Mouse (Mus musculus): ENCODE measurements around the gene Dcdc2b. TPM values are rescaled to one million over a fixed set of nuclear protein-coding genes. Genes with fewer than 3 reads are reported as not detected.

Gene Dcdc2b
- polyA plus RNA-seq (2014; fragmentation: Nextera tagmentation; extraction: Ambion mirVana): 0.57 and 1.5 TPM in 2 replicates

DNA sequence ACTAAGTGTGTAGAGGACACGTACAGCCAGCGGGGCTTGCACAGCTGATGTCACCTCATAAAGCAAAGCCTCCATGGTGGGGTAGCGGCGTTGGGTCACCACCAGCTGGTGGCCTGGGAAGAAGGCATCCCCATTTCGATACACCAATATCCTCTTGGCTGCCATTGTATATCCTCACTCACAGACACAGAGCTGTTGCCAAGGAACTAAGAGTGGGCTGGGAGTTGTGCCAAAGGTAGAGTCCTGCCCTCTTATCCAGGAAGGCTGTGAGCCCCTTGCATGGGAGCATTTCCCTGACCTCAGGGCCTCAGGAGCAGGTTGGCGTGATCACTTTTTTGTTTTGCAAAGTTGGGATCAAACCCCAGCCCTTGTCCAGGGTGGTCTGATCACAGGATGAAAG lies at the start of gene Dcdc2b:
Gene Dcdc2b, minus strand, starts transcription at position 165 of the 400 bp plus-strand sequence.
- Histone ChIP-seq H3K9me3 (ENCODE audit: control insufficient read depth, low read length) (no peaks in the 10 kb centered on the region), H3K36me3 (ENCODE audit: control insufficient read depth, insufficient read depth, low read length) (peaks cover 5% of the 10 kb centered on the region; the same call in 1 of the 2 replicates), H3K27ac (ENCODE audit: low read depth, low read length) (no peak within 1 kb of the TSS), H3K4me2 (no peak within 1 kb of the TSS), H3K4me1 (replicated peaks; ENCODE audit: control insufficient read depth, insufficient read depth, low read length) (peaks cover 1% of the 10 kb centered on the region), H3K4me3 (ENCODE audit: low read depth, low read length) (no peak within 1 kb of the TSS), H3K27me3 (replicated peaks; ENCODE audit: control insufficient read depth, insufficient read depth, low read length) (no peaks in the 10 kb centered on the region), H3K9ac (ENCODE audit: low read depth, low read length) (no peak within 1 kb of the TSS)
- 85% methylated on average over 6 of the region's 6 CpGs for WGBS
- ATAC-seq (replicated peaks; ENCODE audit: low FRiP score) (no peak), DNase-seq (ENCODE audit: low spot score) (no peak)

DNA sequence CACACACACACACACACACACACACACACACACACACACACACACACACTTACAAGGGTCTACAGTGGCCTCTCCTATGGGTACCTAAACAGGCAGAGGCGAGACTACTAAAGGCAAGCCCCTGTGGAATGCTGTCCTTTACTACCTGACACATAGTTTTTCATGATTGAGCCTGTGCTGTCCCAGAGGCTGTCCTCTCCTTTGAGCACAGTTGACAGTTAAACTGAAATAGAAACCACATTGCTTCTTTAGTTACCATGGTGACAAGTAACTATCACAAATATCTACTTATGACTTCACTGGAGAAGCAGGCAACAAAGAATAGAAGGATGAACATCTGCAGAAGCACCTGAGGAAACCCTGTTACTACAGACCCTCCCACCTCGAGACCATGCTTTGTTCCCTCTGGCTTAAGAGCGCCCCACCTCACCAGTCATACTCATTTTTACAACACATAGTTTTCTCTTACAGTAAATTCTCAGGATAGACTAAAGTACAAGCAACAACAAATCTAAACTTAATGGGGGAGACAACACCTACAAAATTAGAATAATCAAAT lies 48.3 kb upstream of the Dcdc2b start:
- no peak overlapping the region for H3K4me3 ChIP-seq (ENCODE audit: low read depth, low read length)
- 88% methylated on average over 3 of the region's 3 CpGs for WGBS
- peaks cover 25% of the 10 kb centered on the region for H3K36me3 ChIP-seq (ENCODE audit: control insufficient read depth, insufficient read depth, low read length)
- H3K9me3 ChIP-seq (ENCODE audit: control insufficient read depth, low read length): no peaks in the 10 kb centered on the region
- H3K27me3 ChIP-seq (replicated peaks; ENCODE audit: control insufficient read depth, insufficient read depth, low read length): no peaks in the 10 kb centered on the region
- H3K4me2 ChIP-seq: no peak overlapping the region
- DNase-seq (ENCODE audit: low spot score) (no peak), ATAC-seq (replicated peaks; ENCODE audit: low FRiP score) (no peak)
- H3K27ac ChIP-seq (ENCODE audit: low read depth, low read length): no peak overlapping the region
- no peaks in the 10 kb centered on the region for H3K4me1 ChIP-seq (replicated peaks; ENCODE audit: control insufficient read depth, insufficient read depth, low read length)
- H3K9ac ChIP-seq (ENCODE audit: low read depth, low read length): no peak overlapping the region

DNA sequence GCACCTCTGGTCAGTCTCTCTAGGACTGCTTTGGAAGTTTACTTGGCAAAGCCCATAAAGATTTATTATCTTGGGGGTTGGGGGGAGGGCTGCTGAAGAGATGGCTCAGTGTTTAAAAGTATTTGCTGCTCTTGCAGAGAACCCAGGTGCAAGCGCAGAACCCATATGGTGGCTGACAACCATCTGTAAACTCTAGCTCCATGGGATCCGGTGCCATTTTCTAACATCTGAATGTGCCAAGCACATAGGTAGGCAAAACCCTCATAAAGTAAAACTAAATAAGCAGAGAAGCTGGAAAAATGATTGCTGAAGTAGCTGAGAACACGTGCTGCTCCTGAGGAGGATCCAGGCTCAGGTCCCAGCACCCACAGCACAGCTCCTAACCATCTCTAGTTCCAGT lies 47.5 kb upstream of the Dcdc2b start:
- H3K36me3 ChIP-seq (ENCODE audit: control insufficient read depth, insufficient read depth, low read length): peaks cover 28% of the 10 kb centered on the region
- H3K27me3 ChIP-seq (replicated peaks; ENCODE audit: control insufficient read depth, insufficient read depth, low read length): no peaks in the 10 kb centered on the region
- ATAC-seq (replicated peaks; ENCODE audit: low FRiP score) (no peak), DNase-seq (ENCODE audit: low spot score) (no peak)
- H3K4me3 ChIP-seq (ENCODE audit: low read depth, low read length): no peak overlapping the region
- no peak overlapping the region for H3K27ac ChIP-seq (ENCODE audit: low read depth, low read length)
- H3K9ac ChIP-seq (ENCODE audit: low read depth, low read length): no peak overlapping the region
- no peak overlapping the region for H3K4me2 ChIP-seq
- WGBS: 86% methylated on average over 3 of the region's 3 CpGs
- H3K4me1 ChIP-seq (replicated peaks; ENCODE audit: control insufficient read depth, insufficient read depth, low read length): no peaks in the 10 kb centered on the region
- H3K9me3 ChIP-seq (ENCODE audit: control insufficient read depth, low read length): no peaks in the 10 kb centered on the region

DNA sequence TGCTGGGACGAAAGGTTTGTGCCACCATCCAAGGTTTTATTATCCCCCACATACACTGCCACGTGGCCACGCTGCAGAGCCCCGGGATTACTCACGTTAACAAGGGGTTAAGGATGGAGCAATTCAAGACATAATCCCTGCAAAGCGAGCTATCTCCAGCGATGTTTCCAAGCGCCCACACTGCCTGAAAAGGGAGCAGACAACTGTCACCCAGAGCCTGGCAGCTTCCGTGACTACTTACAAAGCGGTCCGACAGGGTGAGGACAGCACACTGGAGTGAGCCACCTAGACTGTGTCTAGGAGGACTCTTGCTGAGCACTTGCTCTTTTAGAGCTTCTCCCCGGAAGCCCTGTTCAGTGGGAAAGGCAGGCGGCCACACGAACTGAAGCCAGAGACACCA lies 40.7 kb upstream of the Dcdc2b start:
- ATAC-seq (replicated peaks; ENCODE audit: low FRiP score) (no peak), DNase-seq (ENCODE audit: low spot score) (no peak)
- Histone ChIP-seq H3K9ac (ENCODE audit: low read depth, low read length) (no peak overlapping the region), H3K27ac (ENCODE audit: low read depth, low read length) (no peak overlapping the region), H3K36me3 (ENCODE audit: control insufficient read depth, insufficient read depth, low read length) (peaks cover 57% of the 10 kb centered on the region), H3K4me1 (replicated peaks; ENCODE audit: control insufficient read depth, insufficient read depth, low read length) (no peaks in the 10 kb centered on the region), H3K4me2 (no peak overlapping the region), H3K4me3 (ENCODE audit: low read depth, low read length) (no peak overlapping the region), H3K9me3 (ENCODE audit: control insufficient read depth, low read length) (no peaks in the 10 kb centered on the region), H3K27me3 (replicated peaks; ENCODE audit: control insufficient read depth, insufficient read depth, low read length) (no peaks in the 10 kb centered on the region)
- 91% methylated on average over 14 of the region's 14 CpGs for WGBS

DNA sequence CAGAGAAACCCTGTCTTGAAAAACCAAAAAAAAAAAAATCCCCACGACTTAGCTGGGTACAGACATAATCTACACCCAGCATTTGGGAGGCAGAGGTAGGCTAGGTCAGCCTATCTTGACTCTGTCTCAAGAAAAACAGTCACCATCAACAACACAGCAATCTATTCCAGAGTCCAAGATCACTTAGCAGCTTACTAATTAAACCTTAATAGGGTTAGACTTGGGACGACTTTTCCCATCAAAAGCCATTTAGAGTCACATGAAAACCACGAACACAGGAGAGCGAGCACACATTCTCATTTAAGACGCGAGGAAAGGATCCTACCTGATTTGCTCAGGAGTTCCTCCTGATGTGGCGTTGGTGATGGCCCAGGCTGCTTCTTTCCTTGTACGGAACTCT lies 36.3 kb upstream of the Dcdc2b start:
- Histone ChIP-seq H3K9me3 (ENCODE audit: control insufficient read depth, low read length) (no peaks in the 10 kb centered on the region), H3K36me3 (ENCODE audit: control insufficient read depth, insufficient read depth, low read length) (peaks cover 61% of the 10 kb centered on the region), H3K27me3 (replicated peaks; ENCODE audit: control insufficient read depth, insufficient read depth, low read length) (no peaks in the 10 kb centered on the region), H3K4me3 (ENCODE audit: low read depth, low read length) (no peak overlapping the region), H3K4me1 (replicated peaks; ENCODE audit: control insufficient read depth, insufficient read depth, low read length) (no peaks in the 10 kb centered on the region), H3K27ac (ENCODE audit: low read depth, low read length) (no peak overlapping the region), H3K4me2 (no peak overlapping the region), H3K9ac (ENCODE audit: low read depth, low read length) (no peak overlapping the region)
- DNase-seq (ENCODE audit: low spot score): no peak
- 92% methylated on average over 8 of the region's 8 CpGs for WGBS
- no peak for ATAC-seq (replicated peaks; ENCODE audit: low FRiP score)

DNA sequence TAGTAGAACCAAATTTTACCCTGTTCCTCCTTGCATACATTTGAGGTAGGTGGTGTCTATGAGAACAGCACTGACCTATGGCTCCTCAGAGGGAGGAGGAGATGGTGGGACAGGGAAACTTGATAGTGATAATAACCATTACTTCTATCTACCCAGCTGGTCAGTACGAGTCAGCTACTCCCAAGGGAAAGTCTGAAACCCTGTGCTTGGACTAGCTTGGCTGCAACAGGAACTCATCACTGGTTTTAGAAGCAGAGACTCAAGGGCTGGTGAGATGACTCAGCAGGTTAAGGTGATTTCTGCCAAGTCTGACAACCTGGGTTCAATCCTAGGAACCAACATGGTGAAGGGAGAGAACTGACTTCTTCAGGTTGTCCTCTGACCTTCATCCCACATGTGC lies 34.6 kb upstream of the Dcdc2b start:
- no peak overlapping the region for H3K4me3 ChIP-seq (ENCODE audit: low read depth, low read length)
- no peak overlapping the region for H3K9ac ChIP-seq (ENCODE audit: low read depth, low read length)
- DNase-seq (ENCODE audit: low spot score) (no peak), ATAC-seq (replicated peaks; ENCODE audit: low FRiP score) (no peak)
- no peaks in the 10 kb centered on the region for H3K4me1 ChIP-seq (replicated peaks; ENCODE audit: control insufficient read depth, insufficient read depth, low read length)
- H3K27ac ChIP-seq (ENCODE audit: low read depth, low read length): no peak overlapping the region
- 67% methylated on average over 1 of the region's 1 CpGs for WGBS
- peaks cover 55% of the 10 kb centered on the region for H3K36me3 ChIP-seq (ENCODE audit: control insufficient read depth, insufficient read depth, low read length)
- H3K9me3 ChIP-seq (ENCODE audit: control insufficient read depth, low read length): no peaks in the 10 kb centered on the region
- H3K4me2 ChIP-seq: no peak overlapping the region
- H3K27me3 ChIP-seq (replicated peaks; ENCODE audit: control insufficient read depth, insufficient read depth, low read length): no peaks in the 10 kb centered on the region

DNA sequence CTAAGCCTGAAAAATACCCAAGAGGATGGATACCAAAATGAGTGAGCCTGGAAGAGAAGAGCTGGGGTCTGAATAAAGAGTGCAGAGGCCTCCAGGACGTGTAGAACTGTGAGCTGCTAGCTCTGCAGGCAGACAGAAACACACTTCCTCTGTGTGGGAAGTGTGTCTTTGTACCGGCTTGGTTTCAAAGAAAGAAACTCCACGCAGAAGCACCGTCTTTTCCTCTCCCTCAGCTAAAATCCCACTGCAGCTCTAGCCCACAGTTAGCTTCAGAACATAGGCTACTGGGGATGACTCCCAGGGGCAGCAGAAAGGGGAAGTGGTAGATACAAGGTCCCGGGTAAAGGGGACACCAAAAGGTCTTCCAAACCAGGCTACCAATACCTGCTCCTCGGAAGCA lies 31.1 kb upstream of the Dcdc2b start:
- ATAC-seq (replicated peaks; ENCODE audit: low FRiP score): no peak
- H3K4me3 ChIP-seq (ENCODE audit: low read depth, low read length): no peak overlapping the region

DNA sequence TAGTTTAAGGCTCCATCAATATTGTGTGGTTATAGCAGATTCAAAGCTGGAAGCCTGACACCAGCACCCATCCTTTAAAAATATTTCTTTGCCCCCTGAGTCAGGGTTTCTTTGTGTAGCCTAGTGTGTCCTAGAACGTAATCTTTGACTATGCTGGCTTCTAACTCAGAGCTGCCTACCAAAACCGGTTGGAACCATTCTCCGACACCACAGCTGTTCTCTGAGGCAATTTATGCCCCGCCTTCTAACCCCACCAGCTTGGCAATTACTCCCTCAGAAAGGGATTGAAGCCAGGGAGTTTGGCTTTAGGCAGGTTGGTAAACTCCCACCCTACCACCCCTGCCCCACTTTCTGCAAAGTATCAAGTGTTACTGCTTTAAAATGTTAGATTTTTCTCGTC lies 27.7 kb upstream of the Dcdc2b start:
- Histone ChIP-seq H3K27ac (ENCODE audit: low read depth, low read length) (peak overlapping the region; percentile 26; the same call in 1 of the 2 replicates), H3K4me1 (replicated peaks; ENCODE audit: control insufficient read depth, insufficient read depth, low read length) (peaks cover 16% of the 10 kb centered on the region), H3K9me3 (ENCODE audit: control insufficient read depth, low read length) (no peaks in the 10 kb centered on the region), H3K4me2 (peak overlapping the region; percentile 91), H3K27me3 (replicated peaks; ENCODE audit: control insufficient read depth, insufficient read depth, low read length) (no peaks in the 10 kb centered on the region), H3K4me3 (ENCODE audit: low read depth, low read length) (peak overlapping the region; percentile 23; the same call in 1 of the 2 replicates), H3K9ac (ENCODE audit: low read depth, low read length) (peak overlapping the region; percentile 44), H3K36me3 (ENCODE audit: control insufficient read depth, insufficient read depth, low read length) (peaks cover 33% of the 10 kb centered on the region)
- ATAC-seq (replicated peaks; ENCODE audit: low FRiP score) (no peak), DNase-seq (ENCODE audit: low spot score) (no peak)
- WGBS: 60% methylated on average over 5 of the region's 5 CpGs

More for the DNA sequence above, 31.1 kb upstream of the Dcdc2b start:
- H3K27ac ChIP-seq (ENCODE audit: low read depth, low read length): no peak overlapping the region
- 74% methylated on average over 6 of the region's 6 CpGs for WGBS
- H3K27me3 ChIP-seq (replicated peaks; ENCODE audit: control insufficient read depth, insufficient read depth, low read length): no peaks in the 10 kb centered on the region
- no peak overlapping the region for H3K9ac ChIP-seq (ENCODE audit: low read depth, low read length)
- no peak overlapping the region for H3K4me2 ChIP-seq
- DNase-seq (ENCODE audit: low spot score): no peak
- 0 out of 2 replicates have a peak, but pooled peaks cover 5% of the 10 kb centered on the region for H3K4me1 ChIP-seq (replicated peaks; ENCODE audit: control insufficient read depth, insufficient read depth, low read length)
- H3K9me3 ChIP-seq (ENCODE audit: control insufficient read depth, low read length): no peaks in the 10 kb centered on the region
- H3K36me3 ChIP-seq (ENCODE audit: control insufficient read depth, insufficient read depth, low read length): peaks cover 33% of the 10 kb centered on the region
